Comparison of ENCODE assay signal across 14 mouse cellular contexts in the genomic region with DNA sequence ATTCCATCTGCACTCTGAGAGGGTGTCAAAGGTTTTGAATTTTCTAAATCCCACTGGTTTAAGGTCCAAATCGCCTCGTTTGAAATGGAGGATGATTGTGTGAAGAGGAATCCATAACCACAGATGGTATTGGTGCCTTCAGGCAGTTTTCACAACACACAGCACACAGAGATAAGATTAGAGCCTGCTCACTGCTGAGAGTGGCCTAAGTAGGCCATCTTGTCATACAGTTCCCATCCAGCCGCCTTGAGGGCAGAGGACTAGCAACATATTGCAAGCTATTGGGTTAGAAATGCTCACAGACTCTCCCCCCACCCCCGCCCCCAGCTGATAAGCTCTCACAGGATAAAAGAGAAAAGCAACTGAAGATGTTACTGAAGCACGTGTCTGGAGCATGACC.
A peak's percentile ranks its signal among the peaks of the same experiment; 100 is the strongest.
DNase-seq lines count a peak whose midpoint lies in the region; ATAC-seq and TF ChIP-seq lines count a peak whose summit lies in the region.
"Had no signal": no experiment of that assay in that cellular context is flagged by ENCODE, and none has a peak within 500 bp of the region (broad histone marks: within the 10 kb centered on the region; RNA-seq: fewer than 3 reads in every experiment).

No protein-coding gene starts in this region.

- ATAC-seq in heart, embryonic 16.5 days (replicated peaks; ENCODE audit: extremely low read depth, insufficient read depth, low FRiP score): peak; percentile 67; the same call in 1 of the 2 replicates
- no peak for ATAC-seq in midbrain, postnatal 0 days (ENCODE audit: low FRiP score)
- ATAC-seq in monocyte, adult 5-6 weeks (replicated peaks; ENCODE audit: insufficient number of reproducible peaks, low FRiP score, low TSS enrichment, poor library complexity, severe bottlenecking): no peak
- ATAC-seq: intestine, postnatal 0 days had no signal

- no peak overlapping the region for H3K4me3 ChIP-seq in heart, embryonic 16.5 days (ENCODE audit: low read length)
- no peak overlapping the region for H3K4me3 ChIP-seq in embryonic facial prominence, embryonic 10.5 days
- no peak overlapping the region for H3K4me3 ChIP-seq in midbrain, postnatal 0 days (ENCODE audit: low read depth, low read length)
- H3K4me3 ChIP-seq in thymus, adult 2 months (ENCODE audit: control insufficient read depth, insufficient read depth, low read length): no peak overlapping the region
- H3K4me3 ChIP-seq: forebrain, embryonic 10.5 days; lung, embryonic 15.5 days had no signal

- no peaks in the 10 kb centered on the region for H3K27me3 ChIP-seq in heart, embryonic 16.5 days (ENCODE audit: control insufficient read depth, insufficient read depth, low read length)
- no peaks in the 10 kb centered on the region for H3K27me3 ChIP-seq in embryonic facial prominence, embryonic 10.5 days (replicated peaks; ENCODE audit: low read depth, poor library complexity, severe bottlenecking)
- H3K27me3 ChIP-seq in midbrain, postnatal 0 days (ENCODE audit: insufficient read depth, low read length): no peaks in the 10 kb centered on the region
- H3K27me3 ChIP-seq in thymus, adult 2 months (ENCODE audit: control insufficient read depth, insufficient read depth, low read length): no peaks in the 10 kb centered on the region
- H3K27me3 ChIP-seq: lung, embryonic 15.5 days had no signal

- H3K36me3 ChIP-seq in heart, embryonic 16.5 days (ENCODE audit: control insufficient read depth, insufficient read depth): no peaks in the 10 kb centered on the region
- H3K36me3 ChIP-seq in embryonic facial prominence, embryonic 10.5 days (replicated peaks): no peaks in the 10 kb centered on the region
- no peaks in the 10 kb centered on the region for H3K36me3 ChIP-seq in midbrain, postnatal 0 days (ENCODE audit: insufficient read depth, low read length)
- H3K36me3 ChIP-seq in thymus, adult 2 months (ENCODE audit: control insufficient read depth, insufficient read depth, low read length): no peaks in the 10 kb centered on the region
- H3K36me3 ChIP-seq: forebrain, embryonic 10.5 days; lung, embryonic 15.5 days had no signal

- no peaks in the 10 kb centered on the region for H3K4me1 ChIP-seq in heart, embryonic 16.5 days (ENCODE audit: control insufficient read depth, insufficient read depth, low read length)
- H3K4me1 ChIP-seq in embryonic facial prominence, embryonic 10.5 days: no peaks in the 10 kb centered on the region; the same call in 1 of the 2 replicates
- H3K4me1 ChIP-seq in midbrain, postnatal 0 days (ENCODE audit: insufficient read depth, low read length): no peaks in the 10 kb centered on the region
- H3K4me1 ChIP-seq in thymus, adult 2 months (replicated peaks; ENCODE audit: control insufficient read depth, insufficient read depth, low read length): no peaks in the 10 kb centered on the region
- H3K4me1 ChIP-seq: lung, embryonic 15.5 days had no signal

- no peak overlapping the region for H3K27ac ChIP-seq in heart, embryonic 16.5 days (ENCODE audit: low read length)
- H3K27ac ChIP-seq in embryonic facial prominence, embryonic 10.5 days (replicated peaks): no peak overlapping the region
- no peak overlapping the region for H3K27ac ChIP-seq in midbrain, postnatal 0 days (ENCODE audit: low read depth, low read length)
- no peak overlapping the region for H3K27ac ChIP-seq in thymus, adult 2 months (ENCODE audit: control insufficient read depth, insufficient read depth, low read length)
- H3K27ac ChIP-seq: forebrain, embryonic 10.5 days; lung, embryonic 15.5 days had no signal

- no peak overlapping the region for H3K9ac ChIP-seq in heart, embryonic 16.5 days (ENCODE audit: low read length)
- H3K9ac ChIP-seq in midbrain, postnatal 0 days (replicated peaks; ENCODE audit: low read length, poor library complexity, severe bottlenecking): no peak overlapping the region
- H3K9ac ChIP-seq: lung, embryonic 15.5 days had no signal

- no peak overlapping the region for H3K4me2 ChIP-seq in heart, embryonic 16.5 days (ENCODE audit: low read depth, low read length)
- H3K4me2 ChIP-seq in midbrain, postnatal 0 days (ENCODE audit: low read depth, low read length, poor library complexity, severe bottlenecking): no peak overlapping the region
- H3K4me2 ChIP-seq: lung, embryonic 15.5 days had no signal

- DNase-seq in heart, adult 11 months: no peak
- peak; percentile 29 for DNase-seq in cerebellum, adult 11-12 months
- peak; percentile 12 for DNase-seq in embryonic facial prominence, embryonic 10.5 days (ENCODE audit: low spot score)
- peak; percentile 34 for DNase-seq in midbrain, postnatal 0 days (ENCODE audit: low spot score)
- no peak for DNase-seq in thymus, adult 2 months
- no peak for DNase-seq in adrenal gland, postnatal 4 days (ENCODE audit: low spot score in 2 of 2)
- DNase-seq: heart, adult 18-20 months; kidney, postnatal 4 days; spleen, adult 18-20 months had no signal

- H3K9me3 ChIP-seq in heart, embryonic 16.5 days (replicated peaks; ENCODE audit: control insufficient read depth, low read length): no peaks in the 10 kb centered on the region
- H3K9me3 ChIP-seq in embryonic facial prominence, embryonic 10.5 days: no peaks in the 10 kb centered on the region
- H3K9me3 ChIP-seq in midbrain, postnatal 0 days (ENCODE audit: low read length): no peaks in the 10 kb centered on the region
- H3K9me3 ChIP-seq: forebrain, embryonic 10.5 days; lung, embryonic 15.5 days had no signal

- WGBS in heart, embryonic 16.5 days: 34% methylated on average over 5 of the region's 5 CpGs
- 44% methylated on average over 5 of the region's 5 CpGs for WGBS in embryonic facial prominence, embryonic 10.5 days
- 42% methylated on average over 5 of the region's 5 CpGs for whole genome bisulfite sequencing in midbrain, postnatal 0 days
- 75% methylated on average over 5 of the region's 5 CpGs for WGBS in thymus, adult 2 months

- no peak for TF ChIP-seq CTCF in midbrain, postnatal 0 days (IDR thresholded peaks at IDR 0.05)
- TF ChIP-seq CTCF in thymus, adult 2 months (IDR thresholded peaks at IDR 0.05; ENCODE audit: borderline replicate concordance, control insufficient read depth, extremely low read depth, insufficient read depth, low read length, poor library complexity): no peak

- TF ChIP-seq POLR2A in thymus, adult 2 months (IDR thresholded peaks at IDR 0.05; ENCODE audit: control insufficient read depth, extremely low read depth, insufficient read depth, low read length, poor library complexity): no peak

Comparison
In these comparisons a context has a peak if more than half of its experiments do, and no peak if none do; other contexts are left out.
1. DNase-seq: peak in cerebellum, adult 11-12 months (single experiment), embryonic facial prominence, embryonic 10.5 days (single experiment) and midbrain, postnatal 0 days (single experiment); none in heart, adult 11 months (single experiment), thymus, adult 2 months (single experiment) and adrenal gland, postnatal 4 days (0 of 2).